Mouse (Mus musculus) brain, embryonic 14.5 days (tissue): ENCODE measurements around the gene Cgas. TPM values are rescaled to one million over a fixed set of nuclear protein-coding genes. Genes with fewer than 3 reads are reported as not detected.
"Not testable (repeated sequence)": the region's sequence is repeated elsewhere in the genome, so short reads cannot be mapped to it uniquely, and the experiment has no call there.

Source experiments
- DNase-seq: peaks from one replicate; pipeline ENCODE4 v3.0.0-alpha.2; 2011; ENCODE audit warnings: low read depth
- CTCF ChIP-seq: fragments of 200-500 bp; IDR thresholded peaks from 2 replicates; pipeline ENCODE4 v1.5.1; 2012; ENCODE audit warnings: inconsistent platforms, mild to moderate bottlenecking, moderate library complexity, borderline replicate concordance; ENCODE audit not compliant: insufficient read depth, insufficient read length; ENCODE audit errors: extremely low read depth
- POLR2A ChIP-seq: fragments of 200-500 bp; IDR thresholded peaks from 2 replicates; pipeline ENCODE4 v1.6.1; 2012; ENCODE audit warnings: mild to moderate bottlenecking, inconsistent platforms, borderline replicate concordance; ENCODE audit not compliant: poor library complexity, insufficient read depth, insufficient read length, severe bottlenecking; ENCODE audit errors: extremely low read depth
- polyA plus RNA-seq: library from polyadenylated mRNA; depleted of rRNA; stranded (reverse); fragments of >200 nt; gene quantifications from 2 replicates; pipeline ENCODE4 v1.2.3, GENCODE M21; 2012; rRNA removed

Gene Cgas
- polyA plus RNA-seq: 0.67 and 0.97 TPM in 2 replicates

GRCm38 (mm10) chr9:78442579-78443392 is at the start of gene Cgas:
Gene Cgas, minus strand, starts transcription at chr9:78443237.
- peak; percentile 45 for DNase-seq
- TF ChIP-seq POLR2A: no peak
- no peak for TF ChIP-seq CTCF

GRCm38 (mm10) chr9:78492254-78492653 is 49.2 kb upstream of the Cgas start:
- no peak for DNase-seq
- TF ChIP-seq POLR2A (no peak), CTCF (no peak)

GRCm38 (mm10) chr9:78491169-78491568 is 48.1 kb upstream of the Cgas start:
- TF ChIP-seq CTCF: no peak
- TF ChIP-seq POLR2A: no peak
- no peak for DNase-seq

- peak; percentile 60 for DNase-seq
- no peak for TF ChIP-seq CTCF
- TF ChIP-seq POLR2A: no peak
Measured at GRCm38 (mm10) chr9:78488890-78489420, 45.9 kb upstream of the Cgas start, which contains the start of gene Eef1a1. Gene Eef1a1, minus strand, starts transcription at chr9:78489151.

GRCm38 (mm10) chr9:78488021-78488420 is 45.0 kb upstream of the Cgas start:
- DNase-seq: not testable (repeated sequence)

- TF ChIP-seq CTCF (no peak), POLR2A (no peak)
- no peak for DNase-seq
Measured at GRCm38 (mm10) chr9:78484660-78485059, 41.6 kb upstream of the Cgas start.

- no peak for DNase-seq
- TF ChIP-seq POLR2A (no peak), CTCF (no peak)
Measured at GRCm38 (mm10) chr9:78482386-78482785, 39.3 kb upstream of the Cgas start.

GRCm38 (mm10) chr9:78481423-78482331 is 38.6 kb upstream of the Cgas start:
- TF ChIP-seq CTCF (no peak), POLR2A (peak; percentile 99)

GRCm38 (mm10) chr9:78480706-78481358 is 37.8 kb upstream of the Cgas start:
- peak; percentile 80 for DNase-seq
- 0 out of 2 replicates have a peak, but pooled peaks have one; percentile 14 for TF ChIP-seq POLR2A
- TF ChIP-seq CTCF: 0 out of 2 replicates have a peak, but pooled peaks have one; percentile 1

More at GRCm38 (mm10) chr9:78481423-78482331, 38.6 kb upstream of the Cgas start:
- DNase-seq: peak; percentile 100

GRCm38 (mm10) chr9:78480227-78480626 is 37.2 kb upstream of the Cgas start:
- DNase-seq: peak; percentile 25

- DNase-seq: not testable (repeated sequence)
Measured at GRCm38 (mm10) chr9:78479308-78479707, 36.3 kb upstream of the Cgas start.

GRCm38 (mm10) chr9:78478009-78478605 is 35.1 kb upstream of the Cgas start:
- not testable (repeated sequence) for DNase-seq
